Mouse (Mus musculus) kidney, postnatal 36 days (tissue): ENCODE measurements at regions not wholly inside any gene's neighbourhood (a gene's known extent, or its start where the extent isn't known, plus 50 kb on each side); places are given as distances from the start of the nearest gene placed in this dataset.
A peak's percentile ranks its signal among the peaks of the same experiment; 100 is the strongest.
"Not testable (repeated sequence)": the region's sequence is repeated elsewhere in the genome, so short reads cannot be mapped to it uniquely, and the experiment has no call there.

ENCODE experiments used
- DNase-seq, 2 experiments: peaks; one replicate each; pipeline ENCODE4 v3.0.0; 2021 to 2022; ENCODE audit warnings: mixed read lengths in 2 of 2

GRCm38 (mm10) chr17:82674593-82674992, 540.5 kb upstream of the Pkdcc start:
- no peak for DNase-seq

GRCm38 (mm10) chr17:82666557-82666956, 548.5 kb upstream of the Pkdcc start:
- DNase-seq = not testable (repeated sequence)

GRCm38 (mm10) chr17:82664352-82664751, 550.7 kb upstream of the Pkdcc start:
- no peak for DNase-seq

GRCm38 (mm10) chr17:82636459-82637189, 578.5 kb upstream of the Pkdcc start:
- no peak for DNase-seq

- DNase-seq = no peak
Measured at GRCm38 (mm10) chr17:82635849-82636248, 579.2 kb upstream of the Pkdcc start.

- no peak for DNase-seq
Measured at GRCm38 (mm10) chr17:82606642-82607175, 608.4 kb upstream of the Pkdcc start.

GRCm38 (mm10) chr17:82583801-82584200, 631.3 kb upstream of the Pkdcc start:
- DNase-seq = no peak

- DNase-seq = peak in 1 of 2 experiments; percentile 2
Measured at GRCm38 (mm10) chr17:82533521-82533920, 681.6 kb upstream of the Pkdcc start.

- no peak for DNase-seq
Measured at GRCm38 (mm10) chr17:82518129-82518528, 697.0 kb upstream of the Pkdcc start.

GRCm38 (mm10) chr17:82516850-82517249, 698.2 kb upstream of the Pkdcc start:
- DNase-seq = no peak

- DNase-seq = no peak
Measured at GRCm38 (mm10) chr17:82513816-82514215, 701.3 kb upstream of the Pkdcc start.

- DNase-seq = no peak
Measured at GRCm38 (mm10) chr17:82504291-82504690, 710.8 kb upstream of the Pkdcc start.

- DNase-seq = no peak
Measured at GRCm38 (mm10) chr17:82485544-82485943, 729.5 kb upstream of the Pkdcc start.

- no peak for DNase-seq
Measured at GRCm38 (mm10) chr17:82484609-82485008, 730.5 kb upstream of the Pkdcc start.

GRCm38 (mm10) chr17:82457972-82458371, 719.8 kb upstream of the Slc8a1 start:
- DNase-seq = no peak

- DNase-seq = no peak
Measured at GRCm38 (mm10) chr17:82453847-82454246, 715.7 kb upstream of the Slc8a1 start.

- DNase-seq = no peak
Measured at GRCm38 (mm10) chr17:82439105-82439504, 700.9 kb upstream of the Slc8a1 start.

GRCm38 (mm10) chr17:82437206-82437605, 699.0 kb upstream of the Slc8a1 start:
- no peak for DNase-seq

- no peak for DNase-seq
Measured at GRCm38 (mm10) chr17:82432678-82433077, 694.5 kb upstream of the Slc8a1 start.

GRCm38 (mm10) chr17:82408296-82408695, 670.1 kb upstream of the Slc8a1 start:
- no peak for DNase-seq

GRCm38 (mm10) chr17:82399328-82399727, 661.2 kb upstream of the Slc8a1 start:
- DNase-seq = no peak

- not testable (repeated sequence) for DNase-seq
Measured at GRCm38 (mm10) chr17:82379371-82379770, 641.2 kb upstream of the Slc8a1 start.

- no peak for DNase-seq
Measured at GRCm38 (mm10) chr17:82378248-82378820, 640.2 kb upstream of the Slc8a1 start.

- no peak for DNase-seq
Measured at GRCm38 (mm10) chr17:82377176-82377592, 639.0 kb upstream of the Slc8a1 start.
